Mouse (Mus musculus) liver, embryonic 14.5 days (tissue): ENCODE measurements around the gene Wdr83. TPM values are rescaled to one million over a fixed set of nuclear protein-coding genes. Genes with fewer than 3 reads are reported as not detected.

Experiments
- ATAC-seq: fragments of 200-750 bp; cut with Nextera tagmentation; 2 replicates; pipeline ENCODE4 v1.8.0; 2017; ENCODE audit warnings: moderate number of reproducible peaks, mild to moderate bottlenecking, moderate library complexity; ENCODE audit not compliant: insufficient read depth
- DNase-seq, 3 experiments: peaks; one replicate each; pipeline ENCODE4 v3.0.0-alpha.2; 2012 to 2013; ENCODE audit warnings: low read depth in 3 of 3, low spot score in 3 of 3
- H3K27ac ChIP-seq: fragments of 300-500 bp; sonication (generic); 2 replicates; pipeline ENCODE4 v1.5.1; 2014; ENCODE audit warnings: moderate library complexity, mild to moderate bottlenecking, control low read depth, inconsistent platforms
- H3K27me3 ChIP-seq: fragments of 300-500 bp; sonication (generic); 2 replicates; pipeline ENCODE4 v1.6.1; 2014; ENCODE audit warnings: mild to moderate bottlenecking, low read length, moderate library complexity; ENCODE audit not compliant: control insufficient read depth, insufficient read depth
- H3K36me3 ChIP-seq: fragments of 300-500 bp; sonication (generic); replicated peaks from 2 replicates; pipeline ENCODE4 v1.6.1; 2014; ENCODE audit warnings: low read depth; ENCODE audit not compliant: control insufficient read depth, insufficient read depth
- H3K4me1 ChIP-seq, 2 experiments: fragments of 200-500 bp in 1 of 2; fragments of 300-500 bp in 1 of 2; sonication (generic) in 1 of 2; replicated peaks; 2 replicates each; pipeline ENCODE4 v1.6.1; 2012 to 2014; ENCODE audit warnings: antibody characterized with exemption in 1 of 2, inconsistent platforms in 1 of 2, low read length in 1 of 2; ENCODE audit not compliant: control insufficient read depth in 2 of 2, insufficient read depth in 2 of 2
- H3K4me2 ChIP-seq: fragments of 300-500 bp; sonication (generic); 2 replicates; pipeline ENCODE4 v1.6.1; 2014; ENCODE audit warnings: low read depth, mild to moderate bottlenecking, control low read depth, moderate library complexity
- H3K4me3 ChIP-seq, 2 experiments: fragments of 200-500 bp in 1 of 2; fragments of 300-500 bp in 1 of 2; sonication (generic) in 1 of 2; 2 replicates each; pipeline ENCODE4 v1.5.1; 2012 to 2014; ENCODE audit warnings: low read depth in 2 of 2, low read length in 2 of 2, mild to moderate bottlenecking in 2 of 2, control low read depth in 1 of 2, inconsistent platforms in 1 of 2, moderate library complexity in 1 of 2; ENCODE audit not compliant: insufficient read depth in 1 of 2
- H3K9ac ChIP-seq: fragments of 300-500 bp; sonication (generic); replicated peaks from 2 replicates; pipeline ENCODE4 v1.6.1; 2014; ENCODE audit warnings: mild to moderate bottlenecking, control low read depth, moderate library complexity
- H3K9me3 ChIP-seq: fragments of 300-500 bp; sonication (generic); 2 replicates; pipeline ENCODE4 v1.6.1; 2016; ENCODE audit warnings: low read length, mixed read lengths; ENCODE audit not compliant: control insufficient read depth
- CTCF ChIP-seq: IDR thresholded peaks from 2 replicates; pipeline ENCODE4 v1.5.1; 2016; ENCODE audit warnings: antibody characterized with exemption, low read depth, control low read depth
- EP300 ChIP-seq: IDR thresholded peaks from 2 replicates; pipeline ENCODE4 v1.6.1; 2016; ENCODE audit warnings: antibody characterized with exemption, low read depth
- WGBS: fragments of 180-500 bp; shearing (Covaris S2); extraction: QIAGEN DNeasy Blood & Tissue Kit; methylation state at CpG from one replicate; pipeline ENCODE4 v1.1.7; 2014; ENCODE audit not compliant: insufficient replicate concordance; 5-methylcytosine and 5-hydroxymethylcytosine counted together
- polyA plus RNA-seq, 2 experiments: library from polyadenylated mRNA; depleted of rRNA in 1 of 2; stranded (reverse) in 1 of 2; unstranded in 1 of 2; fragments of >200 nt; fragmentation: Nextera tagmentation in 1 of 2; extraction: Ambion mirVana in 1 of 2; gene quantifications; 2 replicates each; pipeline versions ENCODE4 v1.2.1 to v1.2.3; 2012 to 2014

The Wdr83 gene
- polyA plus RNA-seq, 2 experiments = 20.1 to 26.0 TPM

DNA sequence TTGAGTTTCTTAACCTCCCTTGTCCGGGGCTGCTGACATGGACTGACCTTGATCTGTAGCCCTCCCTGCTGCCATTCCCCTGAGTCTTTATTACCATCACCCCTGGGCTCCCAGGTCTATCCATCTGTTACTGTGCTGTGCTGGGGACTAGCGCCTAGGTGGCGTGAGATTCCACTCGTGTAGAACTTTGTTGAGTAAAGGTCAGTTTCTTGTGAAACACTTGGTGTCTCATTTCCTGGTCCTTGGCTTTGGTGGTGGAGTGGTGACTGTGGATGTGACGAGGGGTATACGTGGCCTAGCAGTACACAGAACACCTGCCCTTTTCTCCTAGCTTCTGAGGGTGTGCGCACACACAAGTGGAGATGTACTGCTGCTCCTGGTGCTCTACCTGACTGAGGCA, 23.7 kb downstream of the Wdr83 start:
- peaks cover 39% of the 10 kb centered on the region for H3K36me3 ChIP-seq
- TF ChIP-seq EP300 = no peak
- no peak for TF ChIP-seq CTCF
- ATAC-seq = no peak

DNA sequence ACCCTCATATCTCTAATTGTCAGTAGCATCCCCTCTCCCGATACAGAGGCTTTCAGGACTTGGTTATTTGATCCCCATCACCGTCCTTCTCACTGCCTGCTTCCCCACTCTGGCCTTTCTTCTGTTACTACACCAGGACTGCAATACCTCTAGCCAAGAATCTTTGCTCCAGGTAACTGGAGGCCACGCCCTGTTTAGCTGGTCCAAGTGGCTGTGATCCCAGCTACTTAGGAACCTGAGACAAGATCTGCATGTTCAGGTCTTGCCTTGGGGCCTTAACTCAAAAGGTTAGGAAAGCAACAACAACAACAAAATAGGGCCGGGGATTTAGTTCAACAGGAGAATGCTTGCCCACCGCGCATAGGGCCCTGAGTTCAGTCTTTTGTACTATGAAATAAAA, 37.5 kb downstream of the Wdr83 start:
- 88% methylated on average over 6 of the region's 6 CpGs for WGBS
- no peak for ATAC-seq
- H3K36me3 ChIP-seq = peaks cover 82% of the 10 kb centered on the region

More for the DNA sequence above, 23.7 kb downstream of the Wdr83 start:
- WGBS = 82% methylated on average over 7 of the region's 7 CpGs
- Histone ChIP-seq H3K4me2 (no peak overlapping the region), H3K27ac (no peak overlapping the region), H3K9me3 (no peaks in the 10 kb centered on the region), H3K4me3 (no peak overlapping the region), H3K9ac (no peak overlapping the region), H3K27me3 (no peaks in the 10 kb centered on the region), H3K4me1 (no peaks in the 10 kb centered on the region)
- no peak for DNase-seq

DNA sequence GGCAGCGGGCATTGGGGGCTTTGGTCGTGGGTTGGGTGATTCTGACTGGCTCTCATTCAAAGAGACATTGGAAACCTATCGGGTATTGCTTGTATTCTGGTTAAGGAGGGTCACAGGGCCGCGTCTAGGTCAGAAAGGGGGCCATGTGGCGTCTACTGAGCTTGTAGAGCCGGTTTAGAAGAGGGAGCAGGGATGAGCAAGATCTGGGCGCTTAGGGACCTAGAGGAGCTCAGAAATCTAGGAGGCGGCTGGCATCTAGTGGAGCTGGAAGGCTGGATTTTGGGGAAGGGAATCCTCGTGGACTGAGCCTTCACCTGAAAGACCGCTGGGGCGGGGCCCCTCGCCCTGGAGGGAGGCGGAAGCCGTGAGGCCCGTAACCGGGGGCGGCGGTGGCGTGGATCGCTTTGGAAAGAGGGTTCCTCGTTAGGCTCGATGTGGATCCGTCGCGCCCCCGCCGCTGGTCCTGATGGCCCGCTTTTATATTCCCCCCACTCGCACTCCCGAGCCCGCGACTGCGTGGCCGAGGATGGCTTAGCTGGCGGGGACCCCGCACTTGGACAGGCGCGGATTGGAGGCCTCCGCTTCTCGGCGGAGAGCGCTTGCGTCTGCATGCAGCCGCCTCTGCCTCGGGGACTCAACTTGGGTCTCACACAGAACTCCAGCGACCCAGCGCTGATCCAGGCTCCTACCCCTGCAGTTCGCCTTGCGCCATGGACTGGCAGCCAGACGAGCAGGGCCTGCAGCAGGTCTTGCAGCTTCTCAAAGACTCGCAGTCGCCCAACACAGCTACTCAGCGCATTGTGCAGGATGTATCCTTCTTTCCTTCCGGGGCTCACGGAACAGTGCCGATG, 43.2 kb downstream of the Wdr83 start:
- Histone ChIP-seq H3K36me3 (peaks cover 32% of the 10 kb centered on the region), H3K27me3 (no peaks in the 10 kb centered on the region), H3K27ac (peak overlapping the region; percentile 72), H3K4me3 (peak overlapping the region; percentile 79 to 90), H3K4me1 (peaks cover 15 to 18% of the 10 kb centered on the region in 2 experiments), H3K9ac (peak overlapping the region; percentile 88), H3K9me3 (no peaks in the 10 kb centered on the region), H3K4me2 (peak overlapping the region; percentile 98)
- ATAC-seq = peak; percentile 36
- WGBS = under 1% methylated on average over 57 of the region's 57 CpGs
- DNase-seq = peak in 1 of 3 experiments; percentile 57
- TF ChIP-seq CTCF = no peak
- no peak for TF ChIP-seq EP300

More for the DNA sequence above, 37.5 kb downstream of the Wdr83 start:
- no peak overlapping the region for H3K4me2 ChIP-seq
- no peak for DNase-seq
- H3K27me3 ChIP-seq = no peaks in the 10 kb centered on the region
- H3K27ac ChIP-seq = no peak overlapping the region
- no peak overlapping the region for H3K9ac ChIP-seq
- no peak overlapping the region for H3K4me3 ChIP-seq
- TF ChIP-seq CTCF = no peak
- TF ChIP-seq EP300 = no peak
- H3K9me3 ChIP-seq = no peaks in the 10 kb centered on the region
- H3K4me1 ChIP-seq = peaks cover 2 to 6% of the 10 kb centered on the region in 2 experiments; a peak in 3 of 4 replicates

DNA sequence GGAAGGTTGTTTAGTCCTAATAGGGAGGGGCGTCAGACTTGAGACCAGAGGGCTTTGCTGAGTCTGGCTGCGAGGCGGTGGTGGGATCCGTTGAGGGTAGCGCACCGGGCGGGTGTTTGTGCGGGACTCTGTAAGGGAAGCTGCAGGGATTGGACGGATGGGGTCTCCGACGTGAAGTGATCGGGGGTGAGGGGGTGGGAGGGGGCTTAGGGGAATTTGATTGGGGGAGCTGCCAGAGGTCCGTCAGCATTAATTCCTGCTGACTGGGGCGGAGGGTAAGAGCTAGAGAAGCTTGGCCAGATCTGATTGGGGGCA, 43.8 kb downstream of the Wdr83 start:
- peaks cover 36% of the 10 kb centered on the region for H3K36me3 ChIP-seq
- H3K4me1 ChIP-seq = peaks cover 15 to 18% of the 10 kb centered on the region in 2 experiments
- H3K9me3 ChIP-seq = no peaks in the 10 kb centered on the region
- ATAC-seq (peak; percentile 27), DNase-seq (no peak)
- no peak for TF ChIP-seq CTCF
- TF ChIP-seq EP300 = no peak
- H3K27ac ChIP-seq = peak overlapping the region; percentile 72
- peak overlapping the region; percentile 88 for H3K9ac ChIP-seq
- peak overlapping the region; percentile 79 to 90 for H3K4me3 ChIP-seq
- no peaks in the 10 kb centered on the region for H3K27me3 ChIP-seq
- WGBS = under 1% methylated on average over 14 of the region's 14 CpGs
- H3K4me2 ChIP-seq = peak overlapping the region; percentile 98

DNA sequence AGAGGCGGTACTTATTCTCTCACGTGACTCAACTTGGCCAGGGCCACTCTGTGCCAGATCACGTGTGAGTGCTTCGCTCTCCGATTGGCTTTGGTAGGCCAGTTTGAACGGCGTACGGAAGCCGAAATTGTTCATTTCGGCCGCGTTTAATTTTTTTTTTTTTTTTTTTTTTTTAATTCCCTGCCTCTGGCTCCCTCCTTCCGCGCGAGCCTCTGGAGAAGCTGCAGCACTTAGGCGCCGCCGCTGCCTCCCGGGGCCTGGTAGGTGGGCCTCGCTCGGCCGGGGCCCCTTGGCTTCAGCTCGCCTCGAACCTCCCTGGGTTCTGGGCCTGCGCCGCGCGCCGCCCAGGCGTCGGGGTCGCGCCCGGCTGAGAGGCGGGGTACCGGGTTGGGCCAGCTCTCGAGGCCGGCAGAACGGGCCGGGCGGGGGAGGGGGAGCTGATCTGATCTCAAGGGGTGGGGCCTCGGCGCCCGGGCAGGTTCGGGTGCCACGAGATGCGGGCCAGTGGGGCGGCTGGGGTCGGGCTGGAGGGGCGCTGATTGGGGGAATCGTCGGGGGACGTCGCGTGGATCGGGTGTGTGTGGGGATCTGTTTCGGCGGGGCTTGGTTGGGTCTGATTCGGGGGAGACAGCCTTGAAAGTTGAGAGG, 44.3 kb downstream of the Wdr83 start, which contains the start of gene Tnpo2:
Gene Tnpo2 (plus strand): TSS at position 198 of the 648 bp plus-strand sequence.
- peaks cover 15 to 18% of the 10 kb centered on the region in 2 experiments for H3K4me1 ChIP-seq
- WGBS = under 1% methylated on average over 59 of the region's 59 CpGs
- H3K9me3 ChIP-seq = no peaks in the 10 kb centered on the region

More for the DNA sequence above, 44.3 kb downstream of the Wdr83 start, which contains the start of gene Tnpo2:
- Histone ChIP-seq H3K9ac (peak within 1 kb of the TSS; percentile 88), H3K27me3 (no peaks in the 10 kb centered on the region), H3K4me3 (peak within 1 kb of the TSS; percentile 79 to 91), H3K36me3 (peaks cover 35% of the 10 kb centered on the region), H3K4me2 (peak within 1 kb of the TSS; percentile 98), H3K27ac (peak within 1 kb of the TSS; percentile 75)
- ATAC-seq = peak; percentile 87
- DNase-seq = peak; percentile 95 to 97 (median 96)
- no peak for TF ChIP-seq CTCF
